Mouse (Mus musculus) neutrophil, adult 5-6 weeks (primary cell): ENCODE measurements around the gene Srp14. TPM values are rescaled to one million over a fixed set of nuclear protein-coding genes. Genes with fewer than 3 reads are reported as not detected.

ENCODE experiments used
- ATAC-seq: fragments of 151-379, 151-347 bp; 2 replicates; pipeline ENCODE4 v1.8.0; 2017; ENCODE audit warnings: mild to moderate bottlenecking, moderate TSS enrichment; ENCODE audit not compliant: insufficient number of reproducible peaks, poor library complexity, low FRiP score, severe bottlenecking; ENCODE audit errors: extremely low read depth
- total RNA-seq: library from RNA; stranded (forward); fragments of 200-1000 nt; gene quantifications from 2 replicates; pipeline ENCODE4 v1.2.3, GENCODE M21; 2017

Gene Srp14
- total RNA-seq, 1 experiment from 2014 or later, result 184 TPM

GRCm38 (mm10) chr2:118451056-118451455 is 28.5 kb downstream of the Srp14 start:
- ATAC-seq, result no peak

- ATAC-seq, result no peak
Observed at GRCm38 (mm10) chr2:118448181-118448580, 31.3 kb downstream of the Srp14 start.

DNA sequence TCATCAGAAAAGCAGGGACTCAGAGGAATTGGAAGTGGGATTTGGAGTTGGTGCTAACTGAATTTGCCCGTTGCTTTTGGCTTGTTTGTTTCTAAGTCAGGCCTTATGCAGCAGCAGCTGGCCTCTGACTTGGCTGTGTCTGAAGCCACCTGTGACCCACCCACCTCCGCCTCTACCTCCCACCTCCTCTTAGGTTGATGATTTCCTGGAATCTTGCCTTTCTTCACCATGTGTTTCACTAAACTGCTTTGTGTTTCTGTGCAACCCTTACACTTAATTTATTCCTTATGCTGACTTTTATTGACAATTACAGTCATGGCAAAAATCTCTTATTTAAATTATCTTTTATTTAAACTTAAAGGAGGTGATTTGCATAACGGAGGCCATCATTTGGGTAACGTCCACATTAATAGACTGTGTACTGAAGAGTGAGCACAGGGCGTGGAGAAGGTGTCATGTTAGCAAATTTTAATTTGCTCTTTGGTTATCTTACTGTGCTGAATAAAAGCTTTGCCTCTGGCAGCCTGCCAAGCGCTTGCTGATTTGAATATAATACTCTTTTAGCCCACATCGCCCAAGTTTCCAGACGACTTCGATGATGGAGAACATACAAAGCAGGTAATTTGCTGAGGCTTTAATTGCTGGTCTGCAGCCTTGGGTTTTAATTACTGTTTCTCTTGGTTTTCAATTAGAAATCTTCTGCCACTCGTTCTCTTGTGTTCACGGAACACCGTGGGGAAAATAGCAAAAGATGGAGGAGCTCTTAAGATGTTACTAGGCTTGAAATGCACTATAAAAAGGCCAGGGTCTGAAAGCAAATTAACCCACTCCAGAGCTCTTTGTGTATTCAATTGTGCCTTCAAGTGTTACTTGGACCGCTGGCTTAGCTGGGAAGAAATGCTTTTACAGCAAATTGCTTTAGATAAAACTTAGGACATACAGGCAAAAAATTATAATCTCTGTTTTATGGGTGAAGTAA is 33.5 kb downstream of the Srp14 start:
- ATAC-seq, result no peak

GRCm38 (mm10) chr2:118442723-118443122 is 36.8 kb downstream of the Srp14 start:
- ATAC-seq, result no peak

GRCm38 (mm10) chr2:118442172-118442571 is 37.3 kb downstream of the Srp14 start:
- ATAC-seq, result no peak

- peak; percentile 56; the same call in 1 of the 2 replicates for ATAC-seq
Observed at GRCm38 (mm10) chr2:118431589-118431988, 47.9 kb downstream of the Srp14 start.

- ATAC-seq, result no peak
Observed at GRCm38 (mm10) chr2:118430630-118431029, 48.9 kb downstream of the Srp14 start.

DNA sequence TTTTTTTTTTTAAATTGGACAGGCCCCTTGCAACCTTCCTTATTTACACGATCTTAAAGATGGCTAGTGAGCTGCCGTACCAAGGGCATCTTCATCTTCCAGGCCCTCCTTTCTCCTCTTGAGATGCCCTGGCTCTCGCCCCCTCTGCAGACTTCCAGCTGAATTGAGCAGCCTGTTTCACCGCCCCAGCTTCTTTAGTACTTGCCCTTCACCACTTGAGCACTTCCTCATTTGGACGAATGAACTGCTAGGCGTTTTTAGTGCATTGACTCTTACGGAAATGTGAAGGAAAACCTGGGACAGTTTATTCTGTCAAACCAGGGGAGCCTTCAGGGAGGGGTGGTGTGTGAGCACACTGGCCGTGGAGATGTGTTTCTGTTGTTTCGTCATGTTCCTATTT is 50.2 kb downstream of the Srp14 start:
- ATAC-seq, result no peak

GRCm38 (mm10) chr2:118428296-118428695 is 51.2 kb downstream of the Srp14 start:
- no peak for ATAC-seq

Other genes with a start within 250 kb of the Srp14 start
- gene Fsip1, start 222.7 kb downstream of the Srp14 start, total RNA-seq, result 3.1 and 3.9 TPM in 2 replicates
- gene Gpr176, start 106.3 kb downstream of the Srp14 start, total RNA-seq, result 0.12 TPM in 2 replicates
- gene Eif2ak4, start 91.1 kb downstream of the Srp14 start, total RNA-seq, result 31.9 and 32.7 TPM in 2 replicates
- 34.7 and 35.5 TPM in 2 replicates for gene Bmf, start 70.0 kb upstream of the Srp14 start, total RNA-seq
- gene Bub1b, start 118.5 kb upstream of the Srp14 start, total RNA-seq, result 3.8 and 5.0 TPM in 2 replicates
- gene Pak6, start 183.6 kb upstream of the Srp14 start, total RNA-seq, result 0.23 and 0.25 TPM in 2 replicates
- 0.74 and 1.2 TPM in 2 replicates for gene Ankrd63, start 224.3 kb upstream of the Srp14 start, total RNA-seq
- gene Plcb2, start 248.7 kb upstream of the Srp14 start, total RNA-seq, result 87.3 and 90.5 TPM in 2 replicates